Mouse (Mus musculus): ENCODE results near the gene Mark1. TPM values are rescaled to one million over a fixed set of nuclear protein-coding genes. Genes with fewer than 3 reads are reported as not detected.

Gene Mark1
- polyA plus RNA-seq, 1 experiment from 2014 or later: 3.4 TPM

DNA sequence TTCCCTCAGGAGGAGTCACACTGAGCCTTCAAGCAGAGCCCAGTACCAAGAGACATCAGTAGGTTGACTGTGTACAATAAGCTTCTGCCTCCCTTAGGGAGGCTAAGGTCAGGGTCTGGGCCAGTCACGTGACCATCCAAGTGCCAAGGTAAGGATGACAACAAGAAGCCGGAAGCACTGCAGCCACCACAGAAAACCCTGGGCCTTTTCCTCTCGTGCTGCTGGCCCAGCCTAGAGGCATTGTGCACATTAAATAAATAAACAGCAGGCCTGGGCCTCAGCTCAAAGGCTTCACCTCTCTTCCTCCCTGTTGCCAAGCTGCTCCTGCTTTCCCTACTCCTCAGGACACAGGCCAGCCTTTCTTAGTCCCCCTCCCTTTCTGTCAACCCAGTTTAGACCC lies 139.1 kb downstream of the Mark1 start:
- WGBS: 51% methylated on average over 3 of the region's 3 CpGs
- ATAC-seq (ENCODE audit: low FRiP score, low read depth): no peak
- Histone ChIP-seq H3K4me1 (no peaks in the 10 kb centered on the region), H3K36me3 (no peaks in the 10 kb centered on the region), H3K27ac (no peak overlapping the region), H3K4me3 (no peak overlapping the region), H3K9ac (no peak overlapping the region), H3K27me3 (no peaks in the 10 kb centered on the region), H3K4me2 (replicated peaks) (no peak overlapping the region), H3K9me3 (no peaks in the 10 kb centered on the region)

DNA sequence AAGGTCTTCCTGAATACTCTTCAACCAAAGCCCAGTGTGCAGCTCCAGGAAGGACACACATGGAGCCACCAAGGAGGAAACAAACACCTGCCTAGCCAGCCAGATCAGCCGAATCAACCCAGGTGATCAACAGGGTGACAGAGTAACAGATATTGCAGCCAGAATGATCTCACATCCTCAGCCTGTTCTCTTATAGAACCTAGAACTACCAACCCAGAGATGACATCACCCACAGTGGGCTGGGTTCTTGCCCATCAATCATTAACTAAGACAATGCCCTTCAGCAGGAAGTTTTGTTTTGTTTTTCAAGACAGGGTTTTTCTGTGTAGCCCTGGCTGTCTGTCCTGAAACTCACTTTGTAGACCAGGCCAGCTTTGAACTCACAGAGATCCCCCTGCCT lies 141.1 kb downstream of the Mark1 start:
- no peaks in the 10 kb centered on the region for H3K9me3 ChIP-seq
- ATAC-seq (ENCODE audit: low FRiP score, low read depth): no peak
- H3K27me3 ChIP-seq: no peaks in the 10 kb centered on the region
- H3K27ac ChIP-seq: no peak overlapping the region
- H3K36me3 ChIP-seq: no peaks in the 10 kb centered on the region
- 97% methylated on average over 1 of the region's 1 CpGs for WGBS
- no peak overlapping the region for H3K9ac ChIP-seq
- H3K4me1 ChIP-seq: peaks cover 3% of the 10 kb centered on the region
- no peak overlapping the region for H3K4me2 ChIP-seq (replicated peaks)
- no peak overlapping the region for H3K4me3 ChIP-seq

DNA sequence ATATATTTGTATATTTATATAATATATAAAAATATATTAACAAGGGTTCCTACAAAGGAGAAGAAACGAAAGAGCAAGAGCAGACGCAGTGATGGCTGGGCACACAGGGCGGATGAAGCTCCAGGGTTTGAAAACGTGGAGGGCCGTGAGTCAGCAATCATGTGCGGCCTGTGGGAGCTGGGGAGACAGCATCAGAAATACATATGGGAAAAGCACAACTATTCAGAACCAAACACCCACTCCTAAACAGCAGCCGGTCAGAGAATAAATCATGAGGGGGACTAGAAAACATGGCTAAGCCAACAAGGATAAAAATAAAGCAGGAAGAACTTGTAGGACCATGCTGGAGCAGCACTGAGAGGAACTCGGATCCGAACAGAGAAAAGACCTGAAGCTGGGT lies 142.2 kb downstream of the Mark1 start:
- no peak for ATAC-seq (ENCODE audit: low FRiP score, low read depth)
- Histone ChIP-seq H3K36me3 (no peaks in the 10 kb centered on the region), H3K9ac (no peak overlapping the region), H3K27ac (no peak overlapping the region), H3K4me1 (peaks cover 7% of the 10 kb centered on the region), H3K9me3 (no peaks in the 10 kb centered on the region), H3K4me3 (no peak overlapping the region), H3K4me2 (replicated peaks) (no peak overlapping the region), H3K27me3 (no peaks in the 10 kb centered on the region)
- WGBS: 85% methylated on average over 9 of the region's 9 CpGs

DNA sequence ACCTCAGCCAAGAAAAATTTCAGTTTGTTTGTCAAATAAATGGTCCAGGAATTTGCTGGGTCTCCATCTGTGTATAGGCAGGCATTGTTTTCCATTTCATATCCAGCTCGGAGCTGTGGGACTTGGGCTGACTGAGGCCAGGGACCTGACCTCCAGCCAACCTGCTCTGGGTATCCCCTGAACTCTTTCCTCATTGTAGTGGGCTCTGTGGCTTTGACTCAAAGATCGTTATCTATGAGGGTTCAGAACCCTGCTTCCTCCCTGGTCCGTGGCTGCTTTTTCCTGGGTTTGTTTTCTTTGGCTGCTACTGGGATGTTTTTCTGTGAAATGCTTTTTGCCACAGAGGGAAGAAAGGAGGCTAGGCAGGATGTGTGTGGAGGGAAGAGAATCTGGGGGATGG lies 145.4 kb downstream of the Mark1 start:
- Histone ChIP-seq H3K27me3 (peaks cover 28% of the 10 kb centered on the region), H3K4me3 (no peak overlapping the region), H3K4me1 (peaks cover 12% of the 10 kb centered on the region), H3K4me2 (replicated peaks) (peak overlapping the region; percentile 43; the same call in 1 of the 2 replicates), H3K36me3 (no peaks in the 10 kb centered on the region), H3K27ac (no peak overlapping the region), H3K9me3 (no peaks in the 10 kb centered on the region), H3K9ac (no peak overlapping the region)
- 55% methylated on average over 3 of the region's 3 CpGs for WGBS
- no peak for ATAC-seq (ENCODE audit: low FRiP score, low read depth)

DNA sequence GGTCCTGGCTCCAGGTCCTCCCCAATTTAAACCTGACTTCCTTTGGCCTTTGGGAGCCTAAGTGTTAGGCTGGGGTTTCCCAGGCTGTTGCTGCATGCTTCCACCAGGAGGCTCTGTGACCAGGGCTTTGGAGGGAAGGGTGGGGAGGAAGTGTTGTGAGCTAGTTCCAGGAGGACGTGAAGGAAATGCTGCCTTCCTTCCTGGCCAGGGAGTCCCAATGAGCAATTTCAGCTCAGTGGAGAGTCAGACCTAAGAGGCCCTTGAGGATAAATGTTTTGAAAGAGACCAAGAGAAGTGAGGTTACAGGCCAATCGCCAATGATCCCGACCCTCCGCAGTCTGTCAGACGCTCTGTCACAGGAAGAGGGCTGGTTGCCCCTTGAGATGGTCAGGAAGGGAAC lies 146.0 kb downstream of the Mark1 start:
- H3K9me3 ChIP-seq: no peaks in the 10 kb centered on the region
- H3K27ac ChIP-seq: no peak overlapping the region
- no peak overlapping the region for H3K4me3 ChIP-seq

DNA sequence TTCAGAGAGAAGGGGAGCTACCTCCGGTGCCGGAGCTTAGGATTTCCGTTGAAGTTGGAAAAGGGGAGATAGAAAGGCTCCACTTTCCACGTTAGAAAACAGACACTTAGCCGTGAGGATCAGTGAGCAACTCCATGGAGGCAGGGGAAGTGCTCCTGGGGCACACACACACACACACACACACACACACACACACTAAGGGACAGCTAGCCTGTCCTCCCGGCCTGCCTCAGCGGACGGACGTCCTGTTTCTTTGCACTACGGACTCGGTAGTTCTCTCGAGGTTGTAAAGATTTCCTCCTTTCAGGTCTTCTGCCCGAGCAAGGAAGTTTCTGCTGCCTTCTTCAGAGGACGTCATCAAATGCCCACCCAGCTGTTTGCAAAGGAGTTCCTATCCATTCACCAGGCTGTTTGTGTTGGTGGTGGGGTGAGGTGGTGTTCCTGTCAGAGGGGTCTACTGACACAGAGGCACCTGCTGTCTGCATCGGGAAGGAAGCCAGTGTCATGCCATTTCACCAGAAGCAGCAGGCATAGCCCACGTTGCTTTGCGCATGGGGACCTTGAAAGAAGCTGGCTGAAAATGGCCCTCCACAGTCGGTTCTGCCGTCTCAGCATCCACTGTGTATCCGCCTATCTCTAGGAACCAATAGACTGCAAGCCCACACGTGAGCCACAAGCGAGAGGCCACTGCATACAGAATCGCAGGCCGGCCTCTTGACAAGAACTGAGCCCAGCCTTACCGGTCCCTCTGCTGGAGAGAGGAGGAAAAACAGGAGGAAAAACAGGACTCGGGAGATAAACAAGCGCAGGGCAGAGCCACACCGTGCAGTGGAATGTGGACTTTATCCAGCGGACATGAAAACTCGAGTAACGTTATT lies 147.4 kb downstream of the Mark1 start:
- peaks cover 48% of the 10 kb centered on the region for H3K27me3 ChIP-seq
- no peaks in the 10 kb centered on the region for H3K36me3 ChIP-seq
- ATAC-seq (ENCODE audit: low FRiP score, low read depth): peak; percentile 85
- no peaks in the 10 kb centered on the region for H3K9me3 ChIP-seq
- no peak overlapping the region; the same call in 1 of the 2 replicates for H3K9ac ChIP-seq
- H3K4me3 ChIP-seq: no peak overlapping the region
- no peak overlapping the region for H3K27ac ChIP-seq
- peak overlapping the region; percentile 48 for H3K4me2 ChIP-seq (replicated peaks)
- H3K4me1 ChIP-seq: peaks cover 12% of the 10 kb centered on the region
- 22% methylated on average over 31 of the region's 31 CpGs for WGBS

More for the DNA sequence above, 146.0 kb downstream of the Mark1 start:
- 20% methylated on average over 5 of the region's 5 CpGs for WGBS
- peaks cover 12% of the 10 kb centered on the region for H3K4me1 ChIP-seq
- ATAC-seq (ENCODE audit: low FRiP score, low read depth): no peak
- H3K4me2 ChIP-seq (replicated peaks): peak overlapping the region; percentile 43
- no peaks in the 10 kb centered on the region for H3K36me3 ChIP-seq
- peak overlapping the region; percentile 39; the same call in 1 of the 2 replicates for H3K9ac ChIP-seq
- peaks cover 34% of the 10 kb centered on the region for H3K27me3 ChIP-seq

DNA sequence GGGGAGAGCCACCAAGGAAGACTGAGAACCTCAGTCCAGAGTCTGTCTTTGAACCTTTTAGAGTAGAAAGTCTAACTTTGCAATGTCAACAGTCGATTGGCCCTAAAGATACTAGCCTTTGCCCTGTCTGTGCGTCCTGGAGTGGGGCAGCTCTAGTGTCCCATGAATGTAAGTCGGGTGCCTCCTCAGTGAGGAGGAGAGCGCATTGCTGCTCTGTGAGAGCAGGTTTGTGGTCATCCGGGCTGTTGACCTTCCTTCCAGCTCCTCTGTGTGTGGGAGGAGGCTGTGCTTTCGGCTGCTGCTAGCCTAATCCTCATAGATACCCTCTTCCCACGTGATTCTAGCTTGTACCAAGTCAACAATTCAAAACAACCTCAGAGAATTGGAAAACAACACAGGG lies 148.2 kb downstream of the Mark1 start:
- no peak overlapping the region for H3K4me3 ChIP-seq
- WGBS: 56% methylated on average over 7 of the region's 7 CpGs
- no peak for ATAC-seq (ENCODE audit: low FRiP score, low read depth)
- H3K27me3 ChIP-seq: peaks cover 53% of the 10 kb centered on the region
- H3K36me3 ChIP-seq: no peaks in the 10 kb centered on the region
- H3K4me1 ChIP-seq: peaks cover 18% of the 10 kb centered on the region
- H3K4me2 ChIP-seq (replicated peaks): no peak overlapping the region
- H3K9me3 ChIP-seq: no peaks in the 10 kb centered on the region
- H3K27ac ChIP-seq: no peak overlapping the region
- H3K9ac ChIP-seq: no peak overlapping the region

DNA sequence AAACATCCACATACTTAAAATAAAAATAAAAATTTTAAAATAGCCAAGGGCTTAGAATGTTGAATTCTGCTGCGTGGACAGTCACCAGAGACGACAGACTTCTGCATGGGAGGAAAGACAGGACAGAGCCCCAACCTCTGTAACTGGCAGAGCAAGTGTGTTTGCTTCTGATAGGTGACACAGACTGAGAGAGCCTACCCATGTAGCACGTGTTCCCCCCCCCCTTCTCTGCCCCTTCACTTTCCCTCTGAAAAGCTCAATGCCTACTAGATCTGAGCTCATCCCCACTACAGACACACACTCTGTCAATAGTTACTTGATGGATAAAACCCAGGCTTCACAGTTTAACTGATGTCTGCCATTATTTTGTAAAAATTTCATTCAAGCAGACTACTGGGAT lies 152.4 kb downstream of the Mark1 start:
- Histone ChIP-seq H3K9me3 (no peaks in the 10 kb centered on the region), H3K27me3 (peaks cover 52% of the 10 kb centered on the region), H3K4me2 (replicated peaks) (no peak overlapping the region), H3K9ac (no peak overlapping the region), H3K4me3 (no peak overlapping the region), H3K27ac (no peak overlapping the region), H3K4me1 (peaks cover 27% of the 10 kb centered on the region), H3K36me3 (no peaks in the 10 kb centered on the region)
- 58% methylated on average over 3 of the region's 3 CpGs for WGBS
- no peak for ATAC-seq (ENCODE audit: low FRiP score, low read depth)

Other genes starting within 250 kb of the Mark1 start
- 0.11 and 0.14 TPM in 2 replicates for gene Marc1, start 188.3 kb downstream of the Mark1 start, polyA plus RNA-seq (2015; fragmentation: Nextera tagmentation; extraction: Ambion mirVana)
- 167 and 203 TPM in 2 replicates for gene Marc2, start 153.1 kb downstream of the Mark1 start, polyA plus RNA-seq (2015; fragmentation: Nextera tagmentation; extraction: Ambion mirVana)
- gene C130074G19Rik, start 116.4 kb downstream of the Mark1 start, polyA plus RNA-seq (2015; fragmentation: Nextera tagmentation; extraction: Ambion mirVana): 1.1 and 1.6 TPM in 2 replicates
- gene Rab3gap2, start 204.5 kb upstream of the Mark1 start, polyA plus RNA-seq (2015; fragmentation: Nextera tagmentation; extraction: Ambion mirVana): 22.4 and 25.7 TPM in 2 replicates

Data from limb, embryonic 13.5 days (tissue).